Mouse (Mus musculus) spleen, embryonic (tissue): ENCODE data around the gene Col8a2.

Experiments
- CTCF ChIA-PET: fragments of 350-600 bp; sonication (Branson Sonifier 250); formaldehyde crosslinking; loops from one replicate; lab custom pipeline; 2022; lab: Charles Lee

The Col8a2 gene

DNA sequence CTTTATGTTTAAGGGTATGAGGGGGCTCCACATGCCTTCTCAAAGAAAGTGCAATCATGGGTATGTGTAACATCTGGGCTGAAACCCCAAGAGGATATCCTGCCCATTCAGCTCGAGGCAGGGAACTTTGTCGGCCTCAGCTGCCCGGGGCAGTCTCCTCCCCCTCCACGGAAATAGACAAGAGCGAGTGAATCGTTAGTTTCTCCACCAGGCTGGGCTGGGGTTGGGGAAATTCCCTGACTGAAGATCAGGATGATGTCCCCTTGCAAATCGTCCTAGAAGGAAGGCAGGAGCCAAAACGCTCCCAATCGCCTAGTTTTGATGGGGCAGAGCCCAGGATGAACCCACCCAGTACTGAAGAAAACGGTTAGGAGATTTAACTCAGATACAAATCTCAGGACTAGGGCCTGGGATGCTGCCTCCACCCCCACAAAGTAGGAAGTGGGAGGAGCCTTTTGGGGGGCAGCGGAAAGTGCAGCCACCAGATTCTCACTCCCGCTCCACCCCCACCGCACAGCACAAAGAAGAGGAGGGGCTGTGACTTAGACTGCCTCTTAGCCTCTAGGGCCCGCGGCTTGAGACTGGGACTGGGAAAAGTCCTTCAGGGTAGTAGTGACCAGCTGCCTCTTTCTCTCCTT, 27.0 kb upstream of the Col8a2 start:
- CTCF ChIA-PET: interaction anchor here (0.8 kb wide), 1 partner anchor 21 kb away, joined by 18 read pairs; no protein-coding TSS in a partner anchor

DNA sequence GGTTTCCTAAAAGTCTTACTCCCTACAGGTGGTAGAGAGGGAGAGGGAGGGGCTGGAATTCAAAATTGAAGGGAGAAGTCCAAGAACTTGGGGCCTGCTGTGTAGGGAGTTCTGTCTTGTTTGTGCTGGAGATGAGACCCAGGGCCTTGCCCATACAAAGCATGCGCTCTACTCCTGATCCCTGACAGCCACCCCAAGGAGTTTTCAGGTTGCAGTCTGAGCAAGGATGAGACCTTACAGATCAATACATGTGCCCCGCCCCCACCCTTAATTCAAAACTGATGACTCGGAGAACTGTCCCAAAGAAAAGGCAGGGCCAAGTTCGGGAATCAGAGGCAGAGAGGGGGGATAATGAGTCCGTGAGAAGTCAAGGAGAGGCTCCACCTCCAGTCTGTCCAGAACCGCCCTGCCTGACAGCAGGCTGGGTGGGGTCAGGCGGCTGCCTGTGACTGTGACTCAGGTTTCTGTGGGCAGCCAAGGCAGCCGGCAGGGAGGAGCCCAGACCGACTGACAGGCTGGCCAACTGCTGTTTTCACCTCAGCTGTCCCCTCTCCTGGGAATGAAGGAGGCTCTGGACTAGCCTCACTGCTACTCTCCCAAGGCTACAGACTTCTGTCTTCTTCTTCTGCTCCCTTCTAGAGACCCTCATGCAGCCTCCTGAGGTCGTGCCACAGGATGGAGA, 25.9 kb upstream of the Col8a2 start:
- CTCF ChIA-PET: no interaction called here

DNA sequence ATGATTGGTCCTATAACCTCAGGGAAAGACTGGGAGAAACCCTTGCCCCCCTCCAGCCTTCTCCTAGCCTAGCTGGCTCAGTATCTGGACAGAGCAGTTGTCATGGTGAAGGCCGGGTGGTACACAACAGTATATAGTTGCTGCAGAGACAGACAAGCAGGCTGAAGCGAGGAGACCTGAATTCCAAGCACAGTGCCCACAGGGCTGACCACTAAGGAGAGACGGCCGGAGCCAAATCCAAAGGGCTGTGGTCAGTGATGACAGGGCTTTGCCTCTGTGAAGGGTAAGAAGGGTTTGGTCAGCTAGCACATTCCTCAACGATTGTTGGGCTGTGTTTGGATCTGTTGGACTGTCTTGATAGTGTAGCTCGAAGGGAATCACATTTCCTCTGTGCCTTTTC, 25.3 kb upstream of the Col8a2 start:
- CTCF ChIA-PET: interaction anchor here (0.5 to 1.0 kb wide), 5 partner anchors 8 to 130 kb away, joined by 3 to 5 read pairs (median 3); no protein-coding TSS in a partner anchor

DNA sequence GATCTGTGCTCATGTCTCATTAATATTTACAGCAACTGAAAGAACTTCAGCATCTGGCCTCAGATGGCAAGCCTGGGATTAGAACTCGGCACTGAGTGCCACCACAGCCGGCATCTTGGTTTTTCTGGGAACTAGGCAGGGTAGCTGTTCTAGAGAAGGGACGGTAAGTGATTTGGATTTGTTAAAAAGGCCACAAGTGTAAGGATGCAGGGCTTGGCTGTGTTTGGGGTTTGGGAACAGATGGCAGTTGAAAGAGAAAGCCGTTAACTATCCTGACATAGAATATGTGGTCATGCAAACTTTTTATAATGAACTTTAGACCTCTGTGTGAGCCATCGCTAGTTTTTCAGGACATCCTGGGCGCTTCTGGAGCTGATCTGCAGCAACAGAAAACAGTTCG, 24.9 kb upstream of the Col8a2 start:
- CTCF ChIA-PET: interaction anchor here (0.5 to 1.1 kb wide), 7 partner anchors 9 to 130 kb away, joined by 3 to 5 read pairs (median 3); no protein-coding TSS in a partner anchor

DNA sequence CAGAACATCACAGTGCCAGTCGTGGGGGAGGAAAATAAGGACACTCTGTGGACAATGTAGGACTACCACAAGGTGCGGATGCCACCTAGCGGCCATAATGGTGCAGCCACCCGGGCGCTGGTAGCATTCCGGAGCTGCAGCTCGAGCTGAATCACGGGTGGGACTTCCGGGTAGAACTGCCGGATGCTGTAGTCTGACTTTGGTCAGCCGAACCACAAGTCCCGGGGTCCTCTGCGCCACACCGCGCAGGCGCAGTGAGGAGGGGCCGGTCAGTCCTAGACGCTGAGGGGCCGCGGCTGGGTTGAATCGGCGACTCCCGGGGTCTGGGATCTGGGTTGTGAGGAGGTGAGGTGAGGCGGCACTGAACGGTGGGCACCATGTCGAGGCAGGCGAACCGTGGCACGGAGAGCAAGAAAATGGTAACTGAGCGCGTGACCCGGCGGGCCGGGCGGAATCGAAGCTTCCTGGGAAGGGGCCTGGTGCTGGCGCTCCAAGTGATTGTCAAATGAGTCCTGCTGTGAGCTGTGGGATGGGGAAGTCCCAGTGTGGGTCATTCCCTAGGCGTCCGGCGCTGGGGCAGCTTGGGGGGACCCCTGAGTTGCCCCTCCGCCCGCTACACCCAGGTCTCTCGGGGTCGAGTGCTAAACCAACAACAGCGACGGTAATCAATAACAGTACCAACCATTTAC, 24.3 kb upstream of the Col8a2 start, which contains the start of gene Trappc3:
Trappc3 (plus strand) TSS at position 207 of the 689 bp plus-strand sequence.
- CTCF ChIA-PET: interaction anchor here (0.9 to 1.1 kb wide), 6 partner anchors 9 to 131 kb away, joined by 3 to 5 read pairs (median 4); no protein-coding TSS in a partner anchor

DNA sequence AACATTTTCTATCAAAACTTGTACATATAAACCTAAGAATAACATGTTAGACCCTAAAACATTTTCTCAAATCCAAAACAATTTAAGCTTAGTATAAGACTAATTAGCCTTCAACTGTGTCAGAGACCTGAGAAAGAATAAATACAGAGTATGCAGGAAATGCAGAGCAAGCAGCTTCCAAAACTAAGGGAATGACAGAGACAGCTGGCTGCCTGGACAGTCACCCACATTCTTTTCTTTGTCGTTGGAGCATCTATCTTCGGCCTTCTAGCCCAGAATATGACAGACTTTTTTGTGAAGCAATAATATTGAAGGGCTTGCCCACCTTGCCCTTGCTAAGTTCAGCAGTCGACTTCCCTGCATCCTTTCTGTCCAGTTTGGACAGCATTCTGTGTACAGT, 17.3 kb upstream of the Col8a2 start:
- CTCF ChIA-PET: no interaction called here

DNA sequence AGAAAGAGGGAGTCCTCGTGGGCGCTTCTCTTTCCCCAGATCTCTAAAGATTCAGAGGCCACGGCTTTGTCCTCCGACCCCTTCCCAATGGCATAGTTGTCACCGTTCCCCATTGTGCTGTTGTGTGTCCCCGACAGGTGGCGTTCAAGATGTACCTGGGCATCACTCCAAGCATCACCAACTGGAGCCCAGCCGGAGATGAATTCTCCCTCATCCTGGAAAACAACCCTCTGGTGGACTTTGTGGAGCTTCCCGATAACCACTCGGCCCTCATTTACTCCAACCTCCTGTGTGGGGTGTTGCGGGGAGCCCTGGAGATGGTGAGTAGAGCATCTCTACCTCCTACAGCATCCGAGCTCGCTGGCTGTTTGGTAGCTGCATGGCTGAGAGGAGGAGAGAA, 12.8 kb upstream of the Col8a2 start:
- CTCF ChIA-PET: no interaction called here

DNA sequence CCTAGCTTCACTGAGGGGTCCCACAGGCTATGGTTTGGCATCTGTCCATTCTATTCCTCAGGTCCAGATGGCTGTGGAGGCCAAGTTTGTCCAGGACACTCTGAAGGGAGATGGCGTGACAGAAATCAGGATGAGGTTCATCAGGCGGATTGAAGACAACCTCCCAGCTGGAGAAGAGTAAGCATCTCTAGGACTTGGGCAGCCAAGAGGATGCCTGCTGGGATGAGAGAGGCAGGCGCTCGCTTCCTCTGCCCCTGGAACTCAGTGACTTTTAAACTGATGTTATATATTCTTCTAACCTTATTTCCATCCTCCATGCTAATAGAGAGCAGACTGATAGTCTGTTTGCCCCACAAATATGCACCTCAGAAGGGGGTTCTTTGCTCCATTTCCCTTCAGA, 11.5 kb upstream of the Col8a2 start:
- CTCF ChIA-PET: no interaction called here

DNA sequence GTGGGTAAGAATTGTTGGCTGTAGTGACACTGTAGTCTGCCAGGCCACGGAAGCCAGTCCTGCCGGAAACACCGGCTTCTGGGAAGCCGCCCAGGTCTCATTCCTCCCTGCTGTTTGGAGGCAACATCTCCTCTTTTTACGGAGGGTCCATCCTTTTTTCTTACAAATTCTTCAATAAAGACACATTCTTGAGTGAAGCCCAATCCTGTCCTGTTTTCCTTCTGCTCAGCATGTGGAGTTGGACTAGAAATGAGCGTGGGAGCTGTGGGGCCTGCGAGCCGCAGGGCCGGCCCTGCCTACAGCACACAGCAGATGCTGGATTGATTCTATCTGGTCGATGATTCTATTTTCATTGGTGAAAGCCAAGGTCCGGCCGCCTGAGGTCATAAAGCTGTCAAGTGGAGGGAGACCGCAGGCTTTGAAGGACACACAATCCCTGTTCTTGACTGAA, 10.9 kb upstream of the Col8a2 start:
- CTCF ChIA-PET: no interaction called here

DNA sequence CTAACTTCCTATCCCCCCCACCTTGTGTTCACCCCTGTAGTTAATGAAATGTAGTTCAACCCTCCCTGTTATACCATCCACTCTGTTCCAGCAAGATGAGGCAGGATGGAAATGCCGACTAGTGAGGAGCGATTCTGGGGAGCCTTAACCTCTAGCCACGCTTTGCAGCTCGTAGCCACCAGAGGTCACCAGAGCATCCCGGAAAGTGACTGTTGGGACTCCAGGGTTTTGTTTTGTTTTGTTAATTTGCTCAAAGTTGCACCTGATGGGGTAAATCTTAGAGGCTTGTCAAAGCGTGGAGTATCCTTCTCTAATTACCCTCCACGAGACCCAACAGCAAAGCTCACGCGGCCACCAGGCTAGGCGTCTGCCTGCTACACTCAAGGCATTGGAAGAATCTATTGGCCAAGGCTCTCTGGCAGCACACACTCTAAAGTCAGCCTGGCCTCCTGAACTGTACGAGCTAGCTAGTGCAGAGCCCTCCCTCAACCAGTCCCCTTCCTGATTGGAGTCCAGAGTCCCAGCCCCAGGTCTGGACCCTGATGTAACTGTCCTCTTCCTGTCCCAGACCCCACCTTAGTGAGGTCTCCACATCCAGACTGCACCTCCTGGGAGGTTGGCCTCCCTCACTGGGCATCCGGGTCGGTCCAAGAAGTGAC, 8.6 kb upstream of the Col8a2 start:
- CTCF ChIA-PET: interaction anchor here (0.6 to 1.5 kb wide), 4 partner anchors 16 to 116 kb away, joined by 3 to 6 read pairs (median 4); partner anchors contain the start of gene Map7d1

DNA sequence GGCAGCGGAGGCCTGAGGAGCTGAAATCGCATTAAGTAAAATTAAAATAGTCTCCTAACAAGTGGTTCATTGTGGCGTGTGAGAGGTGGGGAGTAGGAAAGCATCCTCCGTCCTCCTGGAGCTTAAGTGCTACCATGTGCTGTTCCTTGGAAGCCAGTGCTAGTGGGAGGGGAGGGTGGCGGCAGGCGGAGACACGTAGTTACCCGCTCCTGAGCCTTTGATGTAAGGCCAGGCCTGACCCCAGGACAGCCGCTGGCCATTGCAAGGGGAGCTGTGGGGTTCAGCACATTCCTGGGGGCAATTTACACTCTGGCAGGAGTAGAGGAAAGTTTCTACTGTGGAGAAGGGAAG, 8.1 kb upstream of the Col8a2 start:
- CTCF ChIA-PET: interaction anchor here (1.5 kb wide), 1 partner anchor 23 kb away, joined by 5 read pairs; the partner anchor contains the start of gene Map7d1

DNA sequence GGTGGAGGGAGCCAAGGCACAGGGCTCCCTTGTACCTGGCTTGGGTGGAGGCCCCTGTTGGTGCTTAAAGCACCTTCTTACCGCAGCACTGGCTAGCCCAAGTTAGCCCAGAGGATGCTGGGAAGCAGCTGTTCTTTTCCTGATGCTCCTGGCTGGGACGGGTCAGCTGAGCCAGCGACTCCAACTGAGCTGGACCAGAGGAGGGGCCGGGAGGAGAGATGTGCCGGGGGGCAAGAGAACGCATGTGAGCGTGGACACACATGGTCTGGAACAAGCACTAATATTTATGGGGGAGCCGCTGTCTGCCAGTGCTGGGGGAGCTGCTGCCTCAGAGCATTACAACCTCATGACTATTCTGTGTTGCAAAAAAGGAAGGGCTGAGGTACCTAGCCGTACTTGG, 7.6 kb upstream of the Col8a2 start:
- CTCF ChIA-PET: interaction anchor here (1.5 kb wide), 1 partner anchor 24 kb away, joined by 5 read pairs; the partner anchor contains the start of gene Map7d1

DNA sequence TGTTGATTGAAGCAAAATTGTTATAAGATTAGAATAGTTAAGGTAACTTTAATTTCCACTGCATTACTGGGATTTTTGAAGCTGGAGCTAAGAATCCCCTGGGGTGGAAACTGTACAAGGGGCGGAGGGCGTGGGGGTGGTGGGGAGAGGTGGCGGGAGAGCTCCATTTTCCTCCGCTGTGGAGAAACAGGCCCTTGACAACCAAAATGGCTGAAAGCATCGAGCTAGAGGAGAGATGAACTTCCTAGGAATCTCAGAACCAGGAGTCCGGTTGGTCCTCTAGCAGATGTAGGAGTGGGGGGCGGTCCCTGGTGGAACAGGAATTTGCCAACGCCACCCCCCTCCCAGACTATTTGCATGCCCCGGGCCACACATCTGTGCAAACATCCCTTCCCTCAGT, 4.9 kb upstream of the Col8a2 start:
- CTCF ChIA-PET: no interaction called here

DNA sequence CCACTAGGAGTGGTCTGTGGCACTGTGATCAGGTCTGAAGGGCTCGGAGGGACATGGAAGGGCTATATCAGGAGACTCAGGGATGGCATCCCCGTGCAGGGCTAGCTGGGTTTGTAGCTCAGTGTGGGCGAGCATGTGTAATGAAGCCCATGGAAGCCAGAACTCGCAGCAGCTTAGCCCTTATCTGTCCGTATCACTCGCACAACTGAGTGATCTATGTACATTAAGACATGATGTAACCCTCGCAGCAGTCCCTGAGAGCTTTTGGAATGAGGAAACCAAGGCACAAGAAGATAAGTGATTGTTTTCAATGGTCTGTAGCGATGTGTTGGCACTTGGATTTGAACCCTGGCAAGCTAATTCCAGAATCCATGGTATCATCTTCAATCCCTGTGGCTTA, 3.0 kb upstream of the Col8a2 start:
- CTCF ChIA-PET: no interaction called here

DNA sequence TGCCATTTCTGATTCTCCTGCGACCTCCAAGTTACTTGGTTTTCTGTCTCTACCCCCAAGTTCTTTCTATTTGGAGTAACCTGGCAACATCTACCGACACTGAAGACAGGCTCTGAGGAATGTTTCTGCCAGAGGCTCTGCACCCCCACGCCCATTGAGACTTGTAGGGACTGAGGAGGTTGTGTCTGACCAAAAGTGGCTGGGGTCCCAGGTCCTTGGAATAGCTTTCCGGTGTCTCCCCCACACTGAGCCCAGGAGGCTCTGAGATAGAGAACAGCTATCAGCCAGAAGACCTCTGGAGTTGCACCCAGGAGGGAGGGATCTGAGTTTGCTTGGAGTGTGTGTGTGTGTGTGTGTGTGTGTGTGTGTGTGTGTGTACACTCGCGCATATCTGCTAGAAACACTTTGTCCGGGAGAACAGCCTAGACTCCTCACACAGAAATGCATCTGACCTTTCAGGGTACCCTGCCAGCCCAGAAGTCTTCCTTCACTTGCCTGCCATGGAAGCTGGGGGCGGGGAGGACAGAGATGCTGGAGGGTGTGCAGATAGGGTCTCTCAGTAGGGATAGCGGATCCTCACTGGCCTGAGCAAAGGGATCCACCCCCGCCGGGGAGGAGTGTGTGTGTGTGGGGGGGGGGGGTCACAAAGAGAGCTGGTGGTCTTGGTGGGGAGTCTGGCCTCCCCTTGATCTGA, 856 bp downstream of the Col8a2 start:
- CTCF ChIA-PET: interaction anchor here (0.7 kb wide), 1 partner anchor 1186 kb away, joined by 11 read pairs; no protein-coding TSS in a partner anchor

DNA sequence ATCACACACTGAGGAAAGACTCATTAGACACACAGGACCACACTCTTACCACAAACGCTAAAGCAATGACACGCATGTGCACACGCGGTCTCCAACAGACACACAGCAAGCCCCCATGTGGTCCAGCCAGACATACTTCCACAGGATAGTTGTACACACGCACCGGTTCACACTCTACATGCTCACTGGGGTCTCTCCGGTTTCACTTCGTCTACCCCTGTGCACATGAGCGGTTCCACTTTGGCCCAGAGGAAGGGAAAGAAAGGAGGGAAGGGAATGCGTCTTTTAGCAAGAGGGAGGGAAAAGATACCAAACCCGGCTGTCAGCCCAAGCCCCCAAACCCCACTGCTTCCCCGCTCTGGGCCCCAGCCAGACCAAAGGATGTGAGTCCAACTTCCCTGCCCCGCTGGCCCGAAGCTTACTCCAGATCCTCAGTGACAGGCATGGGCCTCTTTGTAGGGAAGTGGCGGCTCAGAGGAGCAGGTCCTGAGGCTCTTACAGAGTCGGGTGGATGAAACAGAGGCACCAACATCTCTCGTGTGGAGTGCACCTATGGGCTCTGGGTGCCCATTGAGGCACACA, 1.6 kb downstream of the Col8a2 start:
- CTCF ChIA-PET: interaction anchor here (0.7 kb wide), 1 partner anchor 1187 kb away, joined by 11 read pairs; no protein-coding TSS in a partner anchor

DNA sequence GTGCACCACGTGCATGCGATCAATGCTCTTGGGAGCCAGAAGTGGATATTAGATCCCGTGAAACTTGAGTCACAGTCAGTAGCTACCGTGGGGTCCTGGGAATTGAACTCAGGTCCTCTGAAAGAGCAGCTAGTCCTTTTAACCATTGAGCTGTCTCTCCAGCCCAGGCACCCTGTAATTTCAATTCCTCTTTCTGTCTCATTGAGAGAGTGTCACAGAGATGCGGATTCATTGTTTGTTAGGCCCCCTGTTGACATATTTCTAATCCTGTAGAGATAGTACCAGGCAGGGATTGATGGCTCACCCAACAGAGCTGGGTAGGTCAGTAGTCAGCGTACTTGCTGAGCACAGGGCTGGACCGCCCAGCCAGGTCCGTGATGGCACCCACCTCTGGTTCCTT, 3.7 kb downstream of the Col8a2 start:
- CTCF ChIA-PET: no interaction called here

DNA sequence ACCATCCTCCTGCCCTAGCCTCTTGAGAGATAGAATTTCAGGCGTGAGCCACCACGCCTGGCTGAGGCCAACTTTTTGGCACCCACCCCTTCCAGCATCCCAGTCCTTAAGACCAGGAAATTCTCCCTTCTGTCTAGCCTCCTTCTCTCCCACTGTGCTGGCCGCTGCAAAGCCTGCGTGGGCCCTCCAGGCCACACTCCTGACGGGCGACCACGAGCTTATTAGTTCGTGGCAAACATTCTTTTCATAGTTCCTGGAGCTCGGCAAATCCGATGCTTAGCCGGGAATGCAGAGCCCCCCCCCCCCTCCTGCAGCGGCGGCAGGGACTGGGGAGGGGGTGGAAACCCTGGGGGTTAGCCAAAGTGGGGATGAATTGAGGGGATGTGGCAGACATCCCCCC, 4.6 kb downstream of the Col8a2 start:
- CTCF ChIA-PET: no interaction called here

DNA sequence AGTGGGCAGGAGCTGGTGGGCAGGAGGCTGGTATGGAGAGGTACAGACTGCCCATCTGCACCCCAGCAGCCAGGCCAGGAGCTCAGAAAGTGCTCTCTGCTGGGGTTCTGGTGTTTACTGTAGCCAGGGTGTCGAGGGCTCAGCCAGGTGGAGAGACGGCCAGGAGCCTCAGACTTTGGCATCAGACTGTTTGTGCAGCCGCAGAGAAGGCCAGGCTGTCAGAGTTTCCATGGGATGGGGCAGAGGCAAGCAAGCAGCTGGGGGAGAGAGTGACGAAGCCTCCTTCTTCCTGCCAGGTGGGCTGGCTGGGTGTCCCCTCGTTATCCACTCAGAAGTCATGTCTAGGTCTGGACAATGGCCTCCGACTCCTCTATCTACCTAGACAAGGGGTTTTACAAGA, 8.6 kb downstream of the Col8a2 start:
- CTCF ChIA-PET: no interaction called here

DNA sequence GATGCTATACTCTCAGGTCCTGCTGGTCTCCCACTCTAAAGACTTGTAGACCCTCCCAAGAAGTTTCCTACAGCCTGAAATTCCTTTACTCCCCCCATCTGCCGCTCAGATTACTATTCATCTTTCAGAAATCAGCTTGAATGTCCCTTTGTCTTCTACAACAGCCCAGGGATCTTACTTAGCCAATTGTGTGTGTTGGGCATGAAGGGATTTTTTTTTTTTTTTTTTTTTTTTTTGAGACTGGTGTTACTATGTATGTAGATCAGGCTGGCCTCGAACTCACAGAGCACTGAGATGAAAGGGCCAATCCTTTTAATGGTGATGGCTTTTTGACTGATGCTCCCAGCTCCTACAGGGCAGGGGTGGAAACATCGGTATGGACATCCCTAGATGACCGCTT, 9.3 kb downstream of the Col8a2 start:
- CTCF ChIA-PET: no interaction called here
